Mouse (Mus musculus) embryonic facial prominence, embryonic 11.5 days (tissue): ENCODE measurements around the gene Bri3bp. TPM values are rescaled to one million over a fixed set of nuclear protein-coding genes. Genes with fewer than 3 reads are reported as not detected.
"Not testable (repeated sequence)": the region's sequence is repeated elsewhere in the genome, so short reads cannot be mapped to it uniquely, and the experiment has no call there.

Source experiments
- ATAC-seq: fragments of 200-750 bp; cut with Nextera tagmentation; replicated peaks from 2 replicates; pipeline ENCODE4 v1.8.0; 2017; ENCODE audit warnings: low read depth; ENCODE audit not compliant: insufficient number of reproducible peaks, low FRiP score, low TSS enrichment
- DNase-seq: peaks from one replicate; pipeline ENCODE4 v3.0.0-alpha.2; 2015; ENCODE audit warnings: low spot score
- H3K27ac ChIP-seq: fragments of 300-500 bp; sonication (generic); replicated peaks from 2 replicates; pipeline ENCODE4 v1.5.1; 2014; ENCODE audit warnings: mild to moderate bottlenecking, low read depth, low read length, control low read depth
- H3K27me3 ChIP-seq: fragments of 300-500 bp; sonication (generic); 2 replicates; pipeline ENCODE4 v1.6.1; 2014; ENCODE audit warnings: mild to moderate bottlenecking, low read length, moderate library complexity, mixed read lengths; ENCODE audit not compliant: control insufficient read depth, insufficient read depth
- H3K36me3 ChIP-seq: fragments of 300-500 bp; sonication (generic); replicated peaks from 2 replicates; pipeline ENCODE4 v1.6.1; 2014; ENCODE audit warnings: low read depth, mild to moderate bottlenecking, low read length, moderate library complexity, mixed read lengths; ENCODE audit not compliant: control insufficient read depth, insufficient read depth
- H3K4me1 ChIP-seq: fragments of 300-500 bp; sonication (generic); 2 replicates; pipeline ENCODE4 v1.6.1; 2014; ENCODE audit warnings: low read length, mixed read lengths; ENCODE audit not compliant: control insufficient read depth, insufficient read depth
- H3K4me2 ChIP-seq: fragments of 300-500 bp; sonication (generic); 2 replicates; pipeline ENCODE4 v1.6.1; 2014; ENCODE audit warnings: low read depth, mild to moderate bottlenecking, control low read depth, low read length, moderate library complexity
- H3K4me3 ChIP-seq: fragments of 300-500 bp; sonication (generic); 2 replicates; pipeline ENCODE4 v1.5.1; 2014; ENCODE audit warnings: low read depth, low read length, control low read depth
- H3K9ac ChIP-seq: fragments of 300-500 bp; sonication (generic); replicated peaks from 2 replicates; pipeline ENCODE4 v1.6.1; 2014; ENCODE audit warnings: mild to moderate bottlenecking, control low read depth, low read length
- H3K9me3 ChIP-seq: fragments of 300-500 bp; sonication (generic); replicated peaks from 2 replicates; pipeline ENCODE4 v1.6.1; 2016; ENCODE audit warnings: mild to moderate bottlenecking, low read length, inconsistent platforms, mixed read lengths; ENCODE audit not compliant: control insufficient read depth
- WGBS: fragments of 180-500 bp; shearing (Covaris S2); extraction: QIAGEN DNeasy Blood & Tissue Kit; methylation state at CpG from one replicate; pipeline ENCODE4 v1.1.7; 2014; 5-methylcytosine and 5-hydroxymethylcytosine counted together
- polyA plus RNA-seq: library from polyadenylated mRNA; unstranded; fragments of >200 nt; fragmentation: Nextera tagmentation; extraction: Ambion mirVana; gene quantifications from 2 replicates; pipeline ENCODE4 v1.2.1, GENCODE M21; 2014

Gene Bri3bp
- polyA plus RNA-seq, 1 experiment from 2014 or later = 26.3 TPM

DNA sequence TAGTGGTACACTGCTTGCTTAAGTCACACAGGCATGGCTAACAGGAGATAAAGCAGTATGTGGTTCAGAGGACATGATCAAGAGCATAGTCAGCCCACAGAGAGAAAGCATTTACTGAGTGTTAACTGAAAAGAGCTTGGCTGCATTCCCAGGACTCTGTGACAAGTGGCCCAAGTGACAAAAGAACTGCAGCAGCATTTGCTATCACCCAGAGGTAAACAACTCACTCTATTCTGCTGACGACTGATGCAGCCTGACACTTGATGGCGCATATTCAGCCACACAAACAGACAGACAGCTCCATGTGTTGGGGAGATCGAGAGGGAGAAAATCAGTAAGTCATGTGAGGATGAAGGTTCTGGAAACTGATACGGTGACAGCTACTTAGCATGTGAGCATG, 27.6 kb upstream of the Bri3bp start:
- Histone ChIP-seq H3K4me1 (no peaks in the 10 kb centered on the region), H3K9me3 (no peaks in the 10 kb centered on the region), H3K4me2 (no peak overlapping the region), H3K4me3 (no peak overlapping the region), H3K9ac (no peak overlapping the region), H3K27ac (no peak overlapping the region), H3K27me3 (no peaks in the 10 kb centered on the region), H3K36me3 (peaks cover 14% of the 10 kb centered on the region)
- DNase-seq = no peak
- no peak for ATAC-seq
- whole genome bisulfite sequencing = 85% methylated on average over 4 of the region's 4 CpGs

DNA sequence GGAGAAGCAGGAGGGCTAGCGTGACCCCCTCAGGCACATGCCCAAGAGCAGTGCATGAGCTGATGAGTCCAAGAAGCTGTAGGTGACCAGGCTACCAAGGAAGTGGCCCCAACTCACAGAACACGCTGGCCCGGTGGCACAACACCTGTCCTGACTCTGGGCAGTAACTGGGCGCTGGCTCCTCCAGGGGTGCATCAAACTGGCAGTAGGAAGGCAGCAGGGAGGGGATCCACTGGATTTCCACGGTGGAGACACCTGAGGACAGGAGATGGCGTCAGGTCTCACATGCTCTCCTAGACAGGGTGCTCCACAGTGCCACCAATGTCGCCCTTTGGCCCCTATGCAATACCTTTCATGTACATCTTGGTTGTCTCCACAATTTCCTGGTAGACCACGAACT, 25.2 kb upstream of the Bri3bp start:
- no peaks in the 10 kb centered on the region for H3K27me3 ChIP-seq
- H3K9me3 ChIP-seq = no peaks in the 10 kb centered on the region
- no peak overlapping the region for H3K9ac ChIP-seq
- DNase-seq (no peak), ATAC-seq (no peak)
- peaks cover 14% of the 10 kb centered on the region for H3K36me3 ChIP-seq
- 92% methylated on average over 8 of the region's 8 CpGs for WGBS
- no peak overlapping the region for H3K27ac ChIP-seq
- no peaks in the 10 kb centered on the region for H3K4me1 ChIP-seq
- no peak overlapping the region for H3K4me2 ChIP-seq
- no peak overlapping the region for H3K4me3 ChIP-seq

DNA sequence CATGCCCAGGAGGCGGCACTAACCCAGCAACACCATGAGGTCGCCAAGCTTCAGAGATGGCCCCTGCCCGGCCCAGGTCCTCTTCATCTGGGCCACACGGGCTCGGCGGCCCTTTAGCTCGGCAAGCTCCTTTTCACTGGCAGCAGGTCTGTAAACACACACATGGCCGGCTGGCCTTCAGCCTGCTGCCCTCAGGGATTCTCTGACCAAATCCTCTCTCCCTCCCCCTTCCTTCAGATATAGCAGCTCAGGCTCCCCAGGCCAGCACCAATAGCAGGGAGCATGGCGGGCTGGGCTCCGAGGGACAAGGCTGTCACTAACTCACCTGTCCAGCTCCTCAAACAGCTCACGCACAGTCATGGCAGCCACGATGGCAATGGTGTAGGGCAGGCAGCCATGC, 22.7 kb upstream of the Bri3bp start:
- no peak overlapping the region for H3K27ac ChIP-seq
- ATAC-seq (no peak), DNase-seq (no peak)
- H3K9me3 ChIP-seq = no peaks in the 10 kb centered on the region
- no peak overlapping the region for H3K4me3 ChIP-seq
- peaks cover 20% of the 10 kb centered on the region for H3K36me3 ChIP-seq
- H3K4me2 ChIP-seq = no peak overlapping the region
- H3K27me3 ChIP-seq = no peaks in the 10 kb centered on the region
- no peaks in the 10 kb centered on the region for H3K4me1 ChIP-seq
- WGBS = 87% methylated on average over 12 of the region's 12 CpGs
- H3K9ac ChIP-seq = no peak overlapping the region

DNA sequence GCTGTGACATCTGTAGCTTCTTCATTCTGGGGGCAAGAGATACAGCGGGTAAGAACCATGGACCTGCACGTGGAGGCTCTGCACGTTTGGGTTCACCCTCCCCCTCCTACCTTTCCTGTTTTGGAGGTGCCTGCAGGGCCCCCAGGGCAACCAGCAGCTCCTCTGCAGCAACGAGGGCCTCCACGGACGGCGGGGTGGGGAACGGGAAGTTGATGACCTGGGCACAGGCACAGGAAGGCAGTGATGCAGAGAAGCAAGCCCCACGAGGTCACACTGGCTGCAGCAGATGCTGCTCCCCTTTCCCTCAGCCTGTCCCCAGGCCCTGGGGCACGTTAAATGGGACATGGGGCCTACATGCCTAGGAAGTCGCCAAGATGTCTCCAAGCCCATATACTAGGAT, 22.2 kb upstream of the Bri3bp start:
- H3K9ac ChIP-seq = no peak overlapping the region
- H3K36me3 ChIP-seq = peaks cover 20% of the 10 kb centered on the region
- H3K27me3 ChIP-seq = no peaks in the 10 kb centered on the region
- no peaks in the 10 kb centered on the region for H3K9me3 ChIP-seq
- WGBS = 79% methylated on average over 11 of the region's 11 CpGs
- no peak overlapping the region for H3K27ac ChIP-seq
- no peaks in the 10 kb centered on the region for H3K4me1 ChIP-seq
- DNase-seq = no peak
- no peak for ATAC-seq
- no peak overlapping the region for H3K4me3 ChIP-seq
- no peak overlapping the region for H3K4me2 ChIP-seq

DNA sequence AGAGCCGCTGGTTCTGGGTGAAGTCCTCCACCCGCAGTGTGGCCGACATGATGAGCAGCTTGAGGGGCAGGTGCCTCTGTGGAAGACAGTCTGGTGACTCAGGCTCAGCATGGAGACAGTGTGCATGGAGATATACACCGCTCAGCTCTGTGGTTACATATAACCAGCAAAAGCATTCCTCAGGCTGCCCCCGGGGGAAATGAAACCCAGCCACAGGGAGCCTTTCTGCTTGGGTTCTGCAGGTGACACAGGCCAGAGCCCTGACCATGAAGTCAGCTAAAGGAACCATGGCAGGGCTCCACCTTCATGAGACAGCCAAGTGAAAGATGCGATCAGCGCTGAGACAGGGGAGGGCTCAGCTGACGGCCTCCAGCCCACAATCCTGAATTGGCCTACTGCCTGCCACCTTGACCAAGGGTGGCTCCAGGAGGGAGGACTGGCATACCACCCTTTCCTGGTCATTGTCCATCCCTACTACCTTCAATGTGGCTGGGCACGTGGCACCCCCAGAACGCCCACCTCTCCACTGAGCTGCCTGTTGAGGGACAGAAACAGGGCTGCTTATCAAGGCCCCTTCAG, 15.6 kb upstream of the Bri3bp start:
- H3K4me3 ChIP-seq = no peak overlapping the region
- WGBS = 87% methylated on average over 10 of the region's 10 CpGs
- H3K4me1 ChIP-seq = no peaks in the 10 kb centered on the region
- no peaks in the 10 kb centered on the region for H3K9me3 ChIP-seq
- H3K4me2 ChIP-seq = no peak overlapping the region
- no peak overlapping the region for H3K27ac ChIP-seq
- H3K36me3 ChIP-seq = peaks cover 19% of the 10 kb centered on the region
- no peaks in the 10 kb centered on the region for H3K27me3 ChIP-seq
- no peak overlapping the region for H3K9ac ChIP-seq
- ATAC-seq = no peak
- no peak for DNase-seq

DNA sequence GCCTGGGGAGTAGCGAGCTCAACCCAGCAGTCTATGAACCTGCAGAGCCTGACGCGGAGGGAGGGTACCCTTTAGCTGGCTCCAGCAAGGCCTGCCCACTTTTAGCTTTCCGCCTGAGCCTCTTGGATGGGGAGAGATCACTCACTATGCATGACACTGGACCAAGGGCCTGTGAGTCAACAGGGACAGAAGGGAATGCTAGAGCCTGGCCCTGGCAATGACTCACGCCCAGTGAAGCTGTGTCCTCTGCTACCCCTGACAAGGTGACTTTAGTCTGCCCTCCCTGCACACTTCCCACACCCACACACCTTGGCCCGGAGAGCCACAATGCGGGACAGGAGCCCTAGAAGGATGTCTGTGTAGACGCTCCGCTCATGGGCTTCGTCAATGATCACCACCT, 15.0 kb upstream of the Bri3bp start:
- no peak for ATAC-seq
- H3K4me3 ChIP-seq = no peak overlapping the region
- no peaks in the 10 kb centered on the region for H3K9me3 ChIP-seq
- H3K27ac ChIP-seq = no peak overlapping the region
- DNase-seq = no peak
- no peaks in the 10 kb centered on the region for H3K4me1 ChIP-seq
- H3K4me2 ChIP-seq = no peak overlapping the region
- WGBS = 94% methylated on average over 10 of the region's 10 CpGs
- H3K9ac ChIP-seq = no peak overlapping the region
- H3K36me3 ChIP-seq = peaks cover 19% of the 10 kb centered on the region
- H3K27me3 ChIP-seq = no peaks in the 10 kb centered on the region

DNA sequence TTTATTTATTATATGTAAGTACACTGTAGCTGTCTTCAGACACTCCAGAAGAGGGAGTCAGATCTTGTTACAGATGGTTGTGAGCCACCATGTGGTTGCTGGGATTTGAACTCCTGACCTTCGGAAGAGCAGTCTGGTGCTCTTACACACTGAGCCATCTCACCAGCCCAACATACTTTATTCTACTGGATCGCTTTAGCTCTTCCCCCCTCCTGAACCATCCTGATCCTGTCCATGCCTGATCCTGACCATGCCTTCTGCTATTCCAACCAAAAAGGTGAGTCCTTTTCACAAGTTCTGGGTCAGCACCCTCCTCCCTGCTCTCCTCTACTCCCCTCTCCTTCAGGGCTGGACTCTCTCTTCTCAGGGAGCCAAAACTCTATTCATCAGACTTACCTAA, 9.0 kb upstream of the Bri3bp start:
- not testable (repeated sequence) for H3K9ac ChIP-seq, H3K27ac ChIP-seq
- 85% methylated on average over 2 of the region's 2 CpGs for WGBS

DNA sequence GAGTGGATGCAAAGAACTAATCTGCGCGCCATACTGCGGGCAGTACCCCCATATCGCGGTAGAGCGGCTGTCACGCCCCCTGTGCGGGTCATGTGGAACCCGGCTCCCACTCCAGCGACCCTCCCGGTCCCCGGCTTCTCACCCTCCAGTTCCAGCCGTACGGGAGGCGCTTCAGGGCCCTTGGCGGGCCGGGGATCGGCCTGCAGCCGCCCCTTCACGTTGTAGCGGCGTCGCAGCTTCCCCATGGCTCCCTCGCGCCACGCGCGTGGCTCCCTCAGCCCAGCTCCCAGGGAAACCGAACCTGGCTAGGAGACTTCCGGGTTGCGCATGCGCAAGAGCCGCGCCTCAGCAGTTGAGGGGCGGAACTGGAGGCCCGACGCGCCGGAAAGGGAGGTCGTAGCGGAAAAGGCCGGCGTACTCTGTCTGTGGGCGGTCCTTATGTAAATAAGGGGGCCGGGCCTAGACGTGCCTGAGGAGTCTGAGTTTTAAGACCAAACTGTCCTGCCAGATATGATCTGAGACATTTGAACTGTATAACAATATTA, 7.5 kb upstream of the Bri3bp start, which contains the start of gene Dhx37:
TSS of gene Dhx37 (minus strand) at position 329 of the 545 bp plus-strand sequence.
- DNase-seq = peak; percentile 97
- WGBS = under 1% methylated on average over 46 of the region's 46 CpGs
- peak within 1 kb of the TSS; percentile 81 for H3K4me2 ChIP-seq
- H3K27me3 ChIP-seq = no peaks in the 10 kb centered on the region
- no peak within 1 kb of the TSS for H3K27ac ChIP-seq
- no peaks in the 10 kb centered on the region for H3K9me3 ChIP-seq
- peak within 1 kb of the TSS; percentile 68 for H3K4me3 ChIP-seq
- no peaks in the 10 kb centered on the region; the same call in 1 of the 2 replicates for H3K4me1 ChIP-seq
- H3K36me3 ChIP-seq = no peaks in the 10 kb centered on the region; the same call in 1 of the 2 replicates
- H3K9ac ChIP-seq = peak within 1 kb of the TSS; percentile 81
- peak; percentile 95 for ATAC-seq

More for the DNA sequence above, 9.0 kb upstream of the Bri3bp start:
- H3K4me1 ChIP-seq, H3K4me2 ChIP-seq, DNase-seq, H3K27me3 ChIP-seq, H3K36me3 ChIP-seq, H3K4me3 ChIP-seq, ATAC-seq, H3K9me3 ChIP-seq: not testable (repeated sequence)
